Mouse (Mus musculus): Measurements from ENCODE around the gene Rbp3. TPM values are rescaled to one million over a fixed set of nuclear protein-coding genes. Genes with fewer than 3 reads are reported as not detected.
A peak's percentile ranks its signal among the peaks of the same experiment; 100 is the strongest.

Gene Rbp3
- total RNA-seq (2021), result not detected
- long read RNA-seq, experiment 1, result 0 reads
- long read RNA-seq, experiment 2, result 0 reads

- intact Hi-C loops (cut with DNase I), result no loop called here
- no peak for DNase-seq (ENCODE audit: low spot score in 2 of 2)
Observed at GRCm38 (mm10) chr14:33953761-33954160, at the start of gene Rbp3. Gene Rbp3 (plus strand): TSS chr14:33954003.

- intact Hi-C loops (cut with DNase I), result no loop called here
- DNase-seq (ENCODE audit: low spot score in 2 of 2), result no peak
Observed at GRCm38 (mm10) chr14:33904851-33905250, 49.0 kb upstream of the Rbp3 start.

DNA sequence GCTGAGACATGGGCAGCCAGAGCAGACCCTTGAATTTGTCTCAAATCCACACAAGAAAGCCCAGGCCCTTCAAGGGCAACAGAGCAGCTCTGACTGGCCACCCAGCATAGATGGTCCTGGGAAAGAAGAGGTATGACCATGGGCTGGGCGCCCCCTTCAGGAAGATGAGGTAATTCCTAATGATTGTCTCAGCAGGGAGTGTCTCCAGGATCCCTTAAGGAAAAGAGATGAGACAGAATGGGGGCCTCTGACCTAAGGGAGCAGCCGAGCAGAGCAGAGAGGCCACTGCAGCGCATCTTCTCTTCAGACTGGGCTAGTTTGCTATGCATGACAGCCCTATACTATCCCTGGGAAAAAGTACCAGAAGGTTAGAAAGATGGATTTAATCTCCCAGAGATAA is 40.1 kb upstream of the Rbp3 start:
- DNase-seq (ENCODE audit: low spot score in 2 of 2), result peak in 1 of 2 experiments; percentile 66
- intact Hi-C loops (cut with DNase I), result no loop called here

- DNase-seq (ENCODE audit: low spot score in 2 of 2), result no peak
- intact Hi-C loops (cut with DNase I), result no loop called here
Observed at GRCm38 (mm10) chr14:33914206-33914605, 39.6 kb upstream of the Rbp3 start.

GRCm38 (mm10) chr14:33920727-33921559 is 32.9 kb upstream of the Rbp3 start:
- peak; percentile 46 to 58 for DNase-seq (ENCODE audit: low spot score in 2 of 2)
- intact Hi-C loops (cut with DNase I), result no loop called here

- no peak for DNase-seq (ENCODE audit: low spot score in 2 of 2)
- intact Hi-C loops (cut with DNase I), result no loop called here
Observed at GRCm38 (mm10) chr14:33922771-33923167, 31.0 kb upstream of the Rbp3 start.

DNA sequence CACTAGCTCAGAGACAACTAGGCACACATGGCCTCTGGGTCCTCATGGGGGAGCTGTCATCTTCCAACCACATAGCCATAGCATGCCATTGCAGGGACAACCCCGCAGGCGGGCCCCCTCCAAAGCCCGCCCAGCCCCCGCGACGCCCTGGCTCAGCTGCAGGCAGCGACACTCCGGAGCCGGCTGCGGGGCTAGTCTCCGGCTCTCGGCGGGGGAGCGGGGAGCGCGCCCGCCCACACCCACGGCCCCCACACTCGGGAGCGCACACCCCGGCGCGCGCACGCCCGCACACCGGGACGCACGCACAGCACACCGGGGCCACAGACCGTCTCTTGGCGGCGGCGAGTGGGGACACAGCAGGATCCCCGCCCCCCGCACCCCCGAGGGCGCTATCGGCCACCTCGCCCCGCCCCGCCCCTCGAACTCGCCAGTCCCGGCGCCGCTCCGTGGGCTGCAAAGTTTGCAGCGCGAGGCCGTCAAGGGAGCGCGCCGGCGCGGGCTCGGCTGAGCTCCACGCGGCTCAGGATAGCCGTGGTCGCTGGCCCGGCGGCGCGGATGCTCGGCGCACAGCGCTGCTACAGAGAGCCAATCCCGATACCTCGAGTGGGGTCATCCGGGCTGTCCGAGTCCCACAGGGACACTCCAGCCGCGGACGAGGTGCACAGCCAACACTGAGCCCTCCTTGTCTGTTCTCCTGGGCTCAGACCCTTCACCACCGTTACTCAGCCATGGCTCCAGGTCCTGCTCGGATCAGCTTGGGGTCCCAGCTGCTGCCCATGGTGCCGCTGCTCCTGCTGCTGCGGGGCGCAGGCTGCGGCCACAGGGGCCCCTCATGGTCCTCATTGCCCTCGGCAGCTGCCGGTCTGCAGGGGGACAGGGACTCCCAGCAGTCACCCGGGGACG is 30.4 kb upstream of the Rbp3 start, which contains the start of gene Gdf10:
TSS of gene Gdf10 (plus strand) at position 420 of the 903 bp plus-strand sequence.
- DNase-seq (ENCODE audit: low spot score in 2 of 2), result peak in 1 of 2 experiments; percentile 46
- intact Hi-C loops (cut with DNase I), result no loop called here

GRCm38 (mm10) chr14:33931853-33932252 is 21.9 kb upstream of the Rbp3 start:
- DNase-seq (ENCODE audit: low spot score in 2 of 2), result no peak
- intact Hi-C loops (cut with DNase I), result loop anchor here (5.0 kb wide), 1 partner anchor 260 kb away; no protein-coding TSS in a partner anchor

- peak; percentile 39 to 75 for DNase-seq (ENCODE audit: low spot score in 2 of 2)
- intact Hi-C loops (cut with DNase I), result loop anchor here (1.0 to 5.0 kb wide), 2 partner anchors 238 to 261 kb away; no protein-coding TSS in a partner anchor
Observed at GRCm38 (mm10) chr14:33932935-33933703, 20.7 kb upstream of the Rbp3 start.

DNA sequence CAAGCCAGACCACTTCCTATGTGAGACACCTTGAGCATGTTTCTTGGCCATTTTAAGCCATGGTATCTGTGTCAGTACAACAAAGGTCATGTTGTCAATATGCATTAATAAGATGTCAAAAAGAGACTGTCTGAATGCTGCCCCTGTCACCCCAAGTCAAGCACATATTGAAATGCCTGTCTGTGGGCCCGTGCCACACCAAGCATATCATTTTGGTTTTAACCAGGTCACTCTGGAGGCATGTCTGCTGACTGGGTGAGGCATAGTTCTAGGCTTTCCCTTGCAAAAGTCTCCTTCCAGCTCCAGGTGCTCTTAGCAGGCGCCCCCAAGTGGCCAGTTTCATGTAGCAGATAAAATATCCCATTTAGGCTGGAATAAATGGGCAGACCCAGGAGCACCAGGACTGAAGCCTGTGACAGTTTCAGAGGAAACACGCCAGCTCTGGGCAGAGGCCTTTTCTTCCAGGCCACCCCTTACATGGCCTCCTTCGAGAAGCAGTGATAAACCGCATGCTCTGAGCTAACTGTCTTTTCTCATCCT is 20.0 kb upstream of the Rbp3 start:
- intact Hi-C loops (cut with DNase I), result loop anchor here (1.0 to 5.0 kb wide), 2 partner anchors 239 to 262 kb away; no protein-coding TSS in a partner anchor
- DNase-seq (ENCODE audit: low spot score in 2 of 2), result peak; percentile 67 to 80

- intact Hi-C loops (cut with DNase I), result no loop called here
- DNase-seq (ENCODE audit: low spot score in 2 of 2), result peak; percentile 80 to 82
Observed at GRCm38 (mm10) chr14:33939117-33939516, 14.7 kb upstream of the Rbp3 start.

- no peak for DNase-seq (ENCODE audit: low spot score in 2 of 2)
- intact Hi-C loops (cut with DNase I), result no loop called here
Observed at GRCm38 (mm10) chr14:33940739-33941138, 13.1 kb upstream of the Rbp3 start, which contains the start of gene Gdf2. Gene Gdf2 (plus strand): TSS chr14:33941039.

DNA sequence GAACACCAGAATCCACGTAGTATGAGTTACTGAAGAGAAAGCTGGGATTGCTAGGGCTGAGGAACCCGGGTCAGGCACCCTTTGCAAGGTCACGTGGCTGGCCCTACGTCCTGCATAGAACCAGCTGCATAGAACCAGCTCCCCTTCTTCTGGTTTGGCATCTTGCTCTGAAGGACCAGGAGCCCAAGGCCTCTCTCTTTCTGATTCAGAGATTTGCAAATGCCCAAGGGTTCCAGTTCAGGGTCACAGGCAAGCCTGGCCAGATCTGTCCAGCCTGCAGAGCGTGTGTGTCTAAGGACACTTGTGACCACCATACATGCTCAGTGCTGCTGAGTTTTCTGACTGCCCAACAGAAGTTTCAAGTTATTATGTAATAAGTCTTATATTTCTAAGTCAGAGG is 11.6 kb upstream of the Rbp3 start:
- intact Hi-C loops (cut with DNase I), result no loop called here
- DNase-seq (ENCODE audit: low spot score in 2 of 2), result no peak

DNA sequence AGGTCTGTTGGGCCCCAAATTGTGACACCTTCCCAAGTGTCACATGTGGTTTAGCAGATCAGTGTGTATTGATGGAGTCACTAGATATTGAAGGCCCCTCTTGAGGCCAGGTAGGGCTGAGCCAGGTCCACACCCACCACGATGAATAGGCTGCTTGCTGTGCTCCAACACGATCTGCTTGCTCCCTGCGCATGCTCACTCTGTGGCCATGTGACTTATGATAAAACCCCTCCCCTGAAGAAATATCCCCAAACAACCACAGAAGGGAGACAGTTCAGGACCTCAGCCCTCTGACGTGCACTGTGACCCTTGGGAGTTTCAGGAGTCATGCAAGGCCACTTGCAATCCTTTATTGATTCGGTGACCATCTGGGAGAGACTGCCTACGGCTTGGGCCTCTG is 7.7 kb upstream of the Rbp3 start:
- no peak for DNase-seq (ENCODE audit: low spot score in 2 of 2)

GRCm38 (mm10) chr14:33952233-33952981 is 1.4 kb upstream of the Rbp3 start:
- intact Hi-C loops (cut with DNase I), result no loop called here
- no peak for DNase-seq (ENCODE audit: low spot score in 2 of 2)

More for the DNA sequence above, 7.7 kb upstream of the Rbp3 start:
- intact Hi-C loops (cut with DNase I), result no loop called here

GRCm38 (mm10) chr14:33956055-33956454 is 2.3 kb downstream of the Rbp3 start:
- no peak for DNase-seq (ENCODE audit: low spot score in 2 of 2)
- intact Hi-C loops (cut with DNase I), result loop anchor here (5.0 kb wide), 1 partner anchor 111 kb away; no protein-coding TSS in a partner anchor

DNA sequence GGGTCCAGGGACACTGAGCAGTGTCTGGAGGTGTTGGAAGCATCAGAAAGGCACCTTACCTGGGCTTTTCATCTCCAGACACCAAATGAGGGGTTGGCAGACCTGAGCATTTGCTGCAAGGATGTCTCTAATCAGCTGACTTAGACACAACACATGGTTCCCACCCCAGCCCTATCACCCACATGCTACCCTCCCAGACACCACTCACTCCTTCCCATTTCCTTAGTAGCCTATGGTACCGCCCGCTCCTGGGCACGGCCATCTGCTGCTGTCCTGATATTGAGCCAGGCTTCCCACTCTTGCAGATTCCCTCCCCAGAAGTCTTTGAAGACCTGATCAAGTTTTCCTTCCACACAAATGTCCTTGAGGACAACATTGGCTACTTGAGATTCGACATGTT is 4.4 kb downstream of the Rbp3 start:
- no peak for DNase-seq (ENCODE audit: low spot score in 2 of 2)
- intact Hi-C loops (cut with DNase I), result loop anchor here (5.0 kb wide), 1 partner anchor 109 kb away; no protein-coding TSS in a partner anchor

- intact Hi-C loops (cut with DNase I), result loop anchor here (5.0 kb wide), 1 partner anchor 108 kb away; no protein-coding TSS in a partner anchor
- DNase-seq (ENCODE audit: low spot score in 2 of 2), result no peak
Observed at GRCm38 (mm10) chr14:33958841-33959240, 5.0 kb downstream of the Rbp3 start.
